Mouse (Mus musculus) heart, embryonic 11.5 days (tissue): Measurements from ENCODE around the gene Iqsec1. TPM values are rescaled to one million over a fixed set of nuclear protein-coding genes. Genes with fewer than 3 reads are reported as not detected.

Source experiments
- ATAC-seq: fragments of 200-750 bp; cut with Nextera tagmentation; replicated peaks from 2 replicates; pipeline ENCODE4 v1.8.0; 2017; ENCODE audit warnings: moderate library complexity; ENCODE audit not compliant: insufficient number of reproducible peaks, low FRiP score, low TSS enrichment
- H3K27ac ChIP-seq: fragments of 300-500 bp; sonication (generic); 2 replicates; pipeline ENCODE4 v1.5.1; 2014; ENCODE audit warnings: mild to moderate bottlenecking, low read depth, low read length
- H3K27me3 ChIP-seq: fragments of 300-500 bp; sonication (generic); 2 replicates; pipeline ENCODE4 v1.6.1; 2014; ENCODE audit warnings: mild to moderate bottlenecking, low read length, mixed read lengths; ENCODE audit not compliant: control insufficient read depth, insufficient read depth
- H3K36me3 ChIP-seq: fragments of 300-500 bp; sonication (generic); 2 replicates; pipeline ENCODE4 v1.6.1; 2014; ENCODE audit warnings: mild to moderate bottlenecking, low read length, moderate library complexity, mixed read lengths; ENCODE audit not compliant: control insufficient read depth, insufficient read depth
- H3K4me1 ChIP-seq: fragments of 300-500 bp; sonication (generic); 2 replicates; pipeline ENCODE4 v1.6.1; 2014; ENCODE audit warnings: low read length; ENCODE audit not compliant: control insufficient read depth, insufficient read depth
- H3K4me2 ChIP-seq: fragments of 300-500 bp; sonication (generic); 2 replicates; pipeline ENCODE4 v1.6.1; 2014; ENCODE audit warnings: mild to moderate bottlenecking, moderate library complexity
- H3K4me3 ChIP-seq: fragments of 300-500 bp; sonication (generic); 2 replicates; pipeline ENCODE4 v1.5.1; 2014; ENCODE audit warnings: low read depth, low read length
- H3K9ac ChIP-seq: fragments of 300-500 bp; sonication (generic); 2 replicates; pipeline ENCODE4 v1.6.1; 2014; ENCODE audit warnings: mild to moderate bottlenecking, low read depth, low read length, moderate library complexity
- H3K9me3 ChIP-seq: fragments of 300-500 bp; sonication (generic); replicated peaks from 2 replicates; pipeline ENCODE4 v1.6.1; 2016; ENCODE audit warnings: low read length; ENCODE audit not compliant: control insufficient read depth
- WGBS: fragments of 180-500 bp; shearing (Covaris S2); extraction: QIAGEN DNeasy Blood & Tissue Kit; methylation state at CpG from one replicate; pipeline ENCODE4 v1.1.7; 2014; ENCODE audit not compliant: insufficient replicate concordance; 5-methylcytosine and 5-hydroxymethylcytosine counted together
- polyA plus RNA-seq: library from polyadenylated mRNA; unstranded; fragments of >200 nt; fragmentation: Nextera tagmentation; extraction: Ambion mirVana; gene quantifications from 2 replicates; pipeline ENCODE4 v1.2.1, GENCODE M21; 2014

Gene Iqsec1
- polyA plus RNA-seq, 1 experiment from 2014 or later: 18.1 TPM

GRCm38 (mm10) chr6:90871581-90871980, 116.9 kb downstream of the Iqsec1 start:
- no peak overlapping the region for H3K4me3 ChIP-seq
- no peaks in the 10 kb centered on the region for H3K27me3 ChIP-seq
- H3K9me3 ChIP-seq: no peaks in the 10 kb centered on the region
- no peaks in the 10 kb centered on the region for H3K36me3 ChIP-seq
- H3K9ac ChIP-seq: no peak overlapping the region
- 62% methylated on average over 8 of the region's 8 CpGs for WGBS
- H3K4me1 ChIP-seq: peaks cover 11% of the 10 kb centered on the region; the same call in 1 of the 2 replicates
- H3K4me2 ChIP-seq: no peak overlapping the region
- no peak for ATAC-seq
- H3K27ac ChIP-seq: no peak overlapping the region

- Histone ChIP-seq H3K9ac (no peak overlapping the region), H3K4me3 (no peak overlapping the region), H3K27ac (no peak overlapping the region), H3K9me3 (no peaks in the 10 kb centered on the region), H3K36me3 (no peaks in the 10 kb centered on the region), H3K4me1 (peaks cover 17% of the 10 kb centered on the region; the same call in 1 of the 2 replicates), H3K27me3 (no peaks in the 10 kb centered on the region), H3K4me2 (no peak overlapping the region)
- 76% methylated on average over 3 of the region's 3 CpGs for WGBS
- ATAC-seq: no peak
Measured at GRCm38 (mm10) chr6:90868033-90868432, 120.5 kb downstream of the Iqsec1 start.

GRCm38 (mm10) chr6:90861370-90861769, 127.1 kb downstream of the Iqsec1 start:
- WGBS: 72% methylated on average over 1 of the region's 1 CpGs

GRCm38 (mm10) chr6:90857844-90858243, 130.6 kb downstream of the Iqsec1 start:
- Histone ChIP-seq H3K27ac (no peak overlapping the region), H3K27me3 (no peaks in the 10 kb centered on the region), H3K4me3 (no peak overlapping the region), H3K36me3 (no peaks in the 10 kb centered on the region), H3K9me3 (no peaks in the 10 kb centered on the region), H3K9ac (no peak overlapping the region), H3K4me1 (peaks cover 15% of the 10 kb centered on the region; the same call in 1 of the 2 replicates), H3K4me2 (no peak overlapping the region)
- WGBS: 94% methylated on average over 1 of the region's 1 CpGs
- ATAC-seq: no peak

More at GRCm38 (mm10) chr6:90861370-90861769, 127.1 kb downstream of the Iqsec1 start:
- peaks cover 21% of the 10 kb centered on the region; the same call in 1 of the 2 replicates for H3K4me1 ChIP-seq
- ATAC-seq: no peak
- H3K27ac ChIP-seq: peak overlapping the region; percentile 77
- H3K36me3 ChIP-seq: no peaks in the 10 kb centered on the region
- H3K27me3 ChIP-seq: no peaks in the 10 kb centered on the region
- H3K9ac ChIP-seq: no peak overlapping the region
- no peak overlapping the region for H3K4me3 ChIP-seq
- no peaks in the 10 kb centered on the region for H3K9me3 ChIP-seq
- no peak overlapping the region for H3K4me2 ChIP-seq

GRCm38 (mm10) chr6:90852360-90852759, 136.1 kb downstream of the Iqsec1 start:
- H3K36me3 ChIP-seq: no peaks in the 10 kb centered on the region
- peaks cover 5% of the 10 kb centered on the region; the same call in 1 of the 2 replicates for H3K4me1 ChIP-seq
- 41% methylated on average over 2 of the region's 2 CpGs for WGBS
- no peak overlapping the region for H3K9ac ChIP-seq
- H3K4me2 ChIP-seq: no peak overlapping the region
- no peaks in the 10 kb centered on the region for H3K9me3 ChIP-seq
- no peak for ATAC-seq
- H3K4me3 ChIP-seq: no peak overlapping the region
- H3K27ac ChIP-seq: no peak overlapping the region
- no peaks in the 10 kb centered on the region for H3K27me3 ChIP-seq

- no peak for ATAC-seq
- Histone ChIP-seq H3K4me1 (peaks cover 5% of the 10 kb centered on the region; the same call in 1 of the 2 replicates), H3K9ac (no peak overlapping the region), H3K36me3 (no peaks in the 10 kb centered on the region), H3K4me3 (no peak overlapping the region), H3K4me2 (no peak overlapping the region), H3K27me3 (no peaks in the 10 kb centered on the region), H3K27ac (no peak overlapping the region), H3K9me3 (no peaks in the 10 kb centered on the region)
- WGBS: 55% methylated on average over 1 of the region's 1 CpGs
Measured at GRCm38 (mm10) chr6:90848068-90848467, 140.4 kb downstream of the Iqsec1 start.

GRCm38 (mm10) chr6:90847523-90847922, 141.0 kb downstream of the Iqsec1 start:
- H3K27ac ChIP-seq: no peak overlapping the region

GRCm38 (mm10) chr6:90839972-90840371, 148.5 kb downstream of the Iqsec1 start:
- no peak for ATAC-seq
- 82% methylated on average over 2 of the region's 2 CpGs for WGBS
- peaks cover 24% of the 10 kb centered on the region for H3K4me1 ChIP-seq
- no peaks in the 10 kb centered on the region for H3K36me3 ChIP-seq
- H3K27me3 ChIP-seq: no peaks in the 10 kb centered on the region
- H3K4me2 ChIP-seq: no peak overlapping the region
- H3K27ac ChIP-seq: no peak overlapping the region
- H3K4me3 ChIP-seq: no peak overlapping the region
- no peaks in the 10 kb centered on the region for H3K9me3 ChIP-seq
- no peak overlapping the region for H3K9ac ChIP-seq

More at GRCm38 (mm10) chr6:90847523-90847922, 141.0 kb downstream of the Iqsec1 start:
- H3K4me1 ChIP-seq: peaks cover 5% of the 10 kb centered on the region; the same call in 1 of the 2 replicates
- H3K9ac ChIP-seq: no peak overlapping the region
- WGBS: 53% methylated on average over 2 of the region's 2 CpGs
- no peaks in the 10 kb centered on the region for H3K27me3 ChIP-seq
- no peak overlapping the region for H3K4me2 ChIP-seq
- ATAC-seq: no peak
- no peak overlapping the region for H3K4me3 ChIP-seq
- H3K36me3 ChIP-seq: no peaks in the 10 kb centered on the region
- no peaks in the 10 kb centered on the region for H3K9me3 ChIP-seq

- 40% methylated on average over 2 of the region's 2 CpGs for WGBS
- no peak overlapping the region for H3K4me3 ChIP-seq
- H3K27ac ChIP-seq: no peak overlapping the region
Measured at GRCm38 (mm10) chr6:90836749-90837148, 151.7 kb downstream of the Iqsec1 start.

More at GRCm38 (mm10) chr6:90836749-90837148, 151.7 kb downstream of the Iqsec1 start:
- H3K4me2 ChIP-seq: no peak overlapping the region
- H3K4me1 ChIP-seq: peaks cover 24% of the 10 kb centered on the region
- no peaks in the 10 kb centered on the region for H3K36me3 ChIP-seq
- H3K27me3 ChIP-seq: no peaks in the 10 kb centered on the region
- no peak for ATAC-seq
- H3K9me3 ChIP-seq: no peaks in the 10 kb centered on the region
- H3K9ac ChIP-seq: no peak overlapping the region
